Mouse (Mus musculus) testis, adult 2 months (tissue): Measurements from ENCODE around the gene Cebpb.

ENCODE experiments used
- CTCF ChIP-seq: fragments of 200-500 bp; IDR thresholded peaks from 2 replicates; pipeline ENCODE4 v1.5.1; 2012; ENCODE audit warnings: low read depth, mild to moderate bottlenecking, inconsistent platforms, low read length, moderate library complexity; ENCODE audit not compliant: control insufficient read depth, insufficient read depth, insufficient replicate concordance
- POLR2A ChIP-seq: fragments of 200-500 bp; IDR thresholded peaks from 2 replicates; pipeline ENCODE4 v1.6.1; 2012; ENCODE audit warnings: low read depth, mild to moderate bottlenecking, inconsistent platforms, low read length, moderate library complexity; ENCODE audit not compliant: control insufficient read depth

DNA sequence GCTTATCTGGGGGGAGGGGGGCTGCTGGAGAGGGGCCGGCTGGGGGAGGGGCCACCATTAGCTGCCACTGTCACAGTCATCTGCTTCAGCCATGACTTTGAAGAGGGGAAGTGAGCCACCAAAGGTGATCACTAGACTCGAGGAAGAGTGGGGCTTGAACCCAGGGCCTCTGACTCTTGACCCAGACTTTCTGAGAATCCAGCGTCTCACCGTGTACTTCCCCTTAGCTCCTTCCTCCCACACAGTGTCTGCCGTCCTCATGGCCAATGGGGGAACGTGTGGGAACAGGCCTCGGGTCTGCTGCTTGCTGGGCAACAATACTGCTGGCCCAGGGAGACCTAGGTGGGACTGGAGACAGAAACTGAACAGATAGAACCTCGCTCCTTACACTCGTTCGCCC is 46.1 kb downstream of the Cebpb start:
- TF ChIP-seq CTCF (no peak), POLR2A (no peak)
